Mouse (Mus musculus): Measurements from ENCODE around the gene Zwilch. TPM values are rescaled to one million over a fixed set of nuclear protein-coding genes. Genes with fewer than 3 reads are reported as not detected.

The Zwilch gene
- total and polyA plus RNA-seq, 3 experiments: 49.3 to 74.1 (median 72.8) TPM

- H3K27ac ChIP-seq (ENCODE audit: insufficient read depth, low read depth): no peak overlapping the region
- no peak for DNase-seq (ENCODE audit: extremely low read depth)
- dilution Hi-C loops (cut with MboI; ENCODE audit: extremely low pct_ligation_motif_present, extremely low pct_unique_long_range_greater_than_20kb, low sequenced_read_pairs) (no loop called here), in situ Hi-C loops (cut with MboI; ENCODE audit: low pct_ligation_motif_present, low pct_unique_long_range_greater_than_20kb, low sequenced_read_pairs) (loop anchor here (5.0 kb wide), 1 partner anchor 92 kb away; no protein-coding TSS in a partner anchor)
- H3K27me3 ChIP-seq (replicated peaks): no peaks in the 10 kb centered on the region
- no peak for TF ChIP-seq ZKSCAN1 (IDR thresholded peaks at IDR 0.05; ENCODE audit: borderline replicate concordance, low read depth, low read length)
- no peak for TF ChIP-seq MAX (IDR thresholded peaks at IDR 0.05; ENCODE audit: low read length)
- no peak for TF ChIP-seq ZMIZ1 (IDR thresholded peaks at IDR 0.05; ENCODE audit: low read depth, low read length)
- no peak for TF ChIP-seq USF1 (IDR thresholded peaks at IDR 0.05; ENCODE audit: low read depth, low read length)
- no peak for TF ChIP-seq SMC3 (IDR thresholded peaks at IDR 0.05; ENCODE audit: low read depth, low read length)
- no peak for TF ChIP-seq CTCF (conservative IDR thresholded peaks at IDR 0.05 in 1 of 2, IDR thresholded peaks at IDR 0.05 in 1 of 2; ENCODE audit: low read depth in 2 of 2, low read length in 2 of 2)
- no peak for TF ChIP-seq HCFC1 (IDR thresholded peaks at IDR 0.05; ENCODE audit: low read depth, low read length)
- no peak for TF ChIP-seq MXI1 (IDR thresholded peaks at IDR 0.05; ENCODE audit: low read depth, low read length)
- no peak for TF ChIP-seq POLR2A (IDR thresholded peaks at IDR 0.05; ENCODE audit: low read depth, low read length)
- no peak for TF ChIP-seq PAX5 (IDR thresholded peaks at IDR 0.05; ENCODE audit: low read length)
- no peak for TF ChIP-seq E2F4 (IDR thresholded peaks at IDR 0.05; ENCODE audit: insufficient replicate concordance, low read depth, low read length)
- no peak overlapping the region for H3K9ac ChIP-seq (ENCODE audit: insufficient read depth, low read depth)
- no peak overlapping the region for H3K4me2 ChIP-seq (ENCODE audit: insufficient read depth, low read depth, poor library complexity, severe bottlenecking)
- H3K79me2 ChIP-seq (replicated peaks; ENCODE audit: control insufficient read depth, extremely low read depth, insufficient read depth, poor library complexity, severe bottlenecking): no peaks in the 10 kb centered on the region
- peaks cover 16 to 29% of the 10 kb centered on the region in 2 experiments for H3K4me1 ChIP-seq (ENCODE audit: control insufficient read depth in 1 of 2, insufficient read depth in 2 of 2)
- peaks cover 3% of the 10 kb centered on the region for H3K9me3 ChIP-seq (replicated peaks; ENCODE audit: low read length)
- no peak overlapping the region for H3K4me3 ChIP-seq (replicated peaks in 1 of 3; ENCODE audit: low read depth in 2 of 3, low read length in 2 of 3, poor library complexity in 1 of 3)
- no peaks in the 10 kb centered on the region for H3K36me3 ChIP-seq (replicated peaks in 1 of 2; ENCODE audit: control insufficient read depth in 1 of 2, insufficient read depth in 1 of 2, low read length in 1 of 2)
Measured at GRCm38 (mm10) chr9:64089004-64089403, 83.9 kb downstream of the Zwilch start.

GRCm38 (mm10) chr9:64088346-64088745 lies 84.6 kb downstream of the Zwilch start:
- in situ Hi-C loops (cut with MboI; ENCODE audit: low pct_ligation_motif_present, low pct_unique_long_range_greater_than_20kb, low sequenced_read_pairs) (loop anchor here (5.0 kb wide), 1 partner anchor 91 kb away; no protein-coding TSS in a partner anchor), dilution Hi-C loops (cut with MboI; ENCODE audit: extremely low pct_ligation_motif_present, extremely low pct_unique_long_range_greater_than_20kb, low sequenced_read_pairs) (no loop called here)
- H3K9me3 ChIP-seq (replicated peaks; ENCODE audit: low read length): peaks cover 3% of the 10 kb centered on the region
- no peak overlapping the region for H3K9ac ChIP-seq (ENCODE audit: insufficient read depth, low read depth)
- no peak for TF ChIP-seq SMC3 (IDR thresholded peaks at IDR 0.05; ENCODE audit: low read depth, low read length)
- no peak for TF ChIP-seq ZKSCAN1 (IDR thresholded peaks at IDR 0.05; ENCODE audit: borderline replicate concordance, low read depth, low read length)
- TF ChIP-seq MYC (IDR thresholded peaks at IDR 0.05; ENCODE audit: low read depth, low read length): no peak
- TF ChIP-seq MAX (IDR thresholded peaks at IDR 0.05; ENCODE audit: low read length): no peak
- no peak for TF ChIP-seq RCOR1 (conservative IDR thresholded peaks at IDR 0.05; ENCODE audit: low read depth, low read length)
- TF ChIP-seq NRF1 (IDR thresholded peaks at IDR 0.05; ENCODE audit: low read depth, low read length): no peak
- no peak for TF ChIP-seq NELFE (IDR thresholded peaks at IDR 0.05; ENCODE audit: low read depth, low read length)
- no peak overlapping the region for H3K27ac ChIP-seq (ENCODE audit: insufficient read depth, low read depth)
- H3K4me1 ChIP-seq (ENCODE audit: control insufficient read depth in 1 of 2, insufficient read depth in 2 of 2): peaks cover 16 to 29% of the 10 kb centered on the region in 2 experiments
- no peak overlapping the region for H3K4me3 ChIP-seq (replicated peaks in 1 of 3; ENCODE audit: low read depth in 2 of 3, low read length in 2 of 3, poor library complexity in 1 of 3)
- H3K4me2 ChIP-seq (ENCODE audit: insufficient read depth, low read depth, poor library complexity, severe bottlenecking): no peak overlapping the region
- no peak for DNase-seq (ENCODE audit: extremely low read depth)
- no peaks in the 10 kb centered on the region for H3K27me3 ChIP-seq (replicated peaks)
- H3K36me3 ChIP-seq (replicated peaks in 1 of 2; ENCODE audit: control insufficient read depth in 1 of 2, insufficient read depth in 1 of 2, low read length in 1 of 2): no peaks in the 10 kb centered on the region
- no peaks in the 10 kb centered on the region for H3K79me2 ChIP-seq (replicated peaks; ENCODE audit: control insufficient read depth, extremely low read depth, insufficient read depth, poor library complexity, severe bottlenecking)
